In the genomic region with DNA sequence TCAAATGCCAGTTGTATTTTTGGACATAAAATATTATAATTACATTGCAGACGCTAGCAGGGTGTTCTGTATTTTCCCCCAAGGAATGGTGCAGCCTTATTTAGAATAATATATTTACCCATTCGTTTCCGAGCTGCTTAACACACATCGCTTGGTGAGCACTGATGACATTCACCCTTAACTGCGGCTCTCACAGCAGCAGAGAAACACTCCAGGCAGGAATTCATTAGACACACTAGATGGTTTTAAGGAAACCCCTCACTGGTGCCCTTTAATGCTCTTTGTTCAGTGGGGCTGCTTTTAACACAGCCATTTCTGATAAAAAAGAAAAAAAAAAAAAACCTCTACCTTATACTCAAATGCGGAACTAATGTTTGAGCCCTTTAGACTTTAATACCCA, we compare ENCODE assay signal across 10 mouse cellular contexts.
"Had no signal": no experiment of that assay in that cellular context is flagged by ENCODE, and none has a peak within 500 bp of the region (broad histone marks: within the 10 kb centered on the region; RNA-seq: fewer than 3 reads in every experiment).

No protein-coding gene starts in this region.

- DNase-seq: kidney, adult 8-10 months; kidney, postnatal 25 days; lung, postnatal 14 days; thymus, postnatal 4 days had no signal

- ATAC-seq: hindbrain, embryonic 16.5 days; inflammation-experienced regulatory T-cells, adult 6 months; intestine, postnatal 0 days had no signal

- H3K4me3 ChIP-seq: limb, embryonic 12.5 days; lung, embryonic 15.5 days had no signal

- H3K27me3 ChIP-seq: limb, embryonic 12.5 days; lung, embryonic 15.5 days had no signal

- H3K9ac ChIP-seq: limb, embryonic 12.5 days; lung, embryonic 15.5 days had no signal

- H3K4me1 ChIP-seq: limb, embryonic 12.5 days; lung, embryonic 15.5 days had no signal

- H3K9me3 ChIP-seq: limb, embryonic 12.5 days; lung, embryonic 15.5 days had no signal

- H3K4me2 ChIP-seq: limb, embryonic 12.5 days; lung, embryonic 15.5 days had no signal

- H3K27ac ChIP-seq: limb, embryonic 12.5 days; lung, embryonic 15.5 days; stomach, postnatal 0 days had no signal

- H3K36me3 ChIP-seq: limb, embryonic 12.5 days; lung, embryonic 15.5 days had no signal
